Mouse (Mus musculus): Measurements from ENCODE around the gene Eif2b2.

The Eif2b2 gene

DNA sequence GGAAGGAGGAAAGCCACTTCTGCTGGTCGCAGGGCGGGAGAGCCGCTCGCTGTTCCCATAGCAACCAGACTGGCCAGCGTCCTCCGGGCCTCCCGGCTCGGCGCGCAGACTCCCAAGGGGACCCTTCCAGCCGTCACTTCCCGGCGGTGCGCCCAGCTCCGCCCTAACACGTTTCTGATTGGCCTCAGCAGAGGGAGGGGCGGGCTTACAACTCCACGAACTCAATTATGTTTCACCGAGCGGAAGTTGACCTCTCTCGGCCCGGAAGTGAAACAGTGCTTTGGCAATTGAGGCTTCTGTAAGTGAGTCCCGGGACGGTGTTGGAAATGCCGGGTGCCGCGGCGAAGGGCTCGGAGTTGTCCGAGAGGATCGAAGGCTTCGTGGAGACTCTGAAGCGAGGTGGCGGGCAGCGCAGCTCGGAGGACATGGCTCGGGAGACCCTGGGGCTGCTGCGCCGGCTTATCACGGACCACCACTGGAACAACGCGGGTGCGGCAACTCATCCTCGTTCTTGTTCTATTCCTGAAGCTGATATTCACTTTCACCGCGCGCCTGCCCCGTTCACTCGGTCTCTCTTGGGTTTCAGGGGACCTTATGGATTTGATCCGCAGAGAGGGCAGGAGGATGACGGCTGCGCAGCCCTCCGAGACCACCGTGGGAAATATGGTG is at the start of gene Eif2b2:
Eif2b2 (plus strand) TSS at position 246 of the 669 bp plus-strand sequence.
- peak; percentile 98 for DNase-seq

DNA sequence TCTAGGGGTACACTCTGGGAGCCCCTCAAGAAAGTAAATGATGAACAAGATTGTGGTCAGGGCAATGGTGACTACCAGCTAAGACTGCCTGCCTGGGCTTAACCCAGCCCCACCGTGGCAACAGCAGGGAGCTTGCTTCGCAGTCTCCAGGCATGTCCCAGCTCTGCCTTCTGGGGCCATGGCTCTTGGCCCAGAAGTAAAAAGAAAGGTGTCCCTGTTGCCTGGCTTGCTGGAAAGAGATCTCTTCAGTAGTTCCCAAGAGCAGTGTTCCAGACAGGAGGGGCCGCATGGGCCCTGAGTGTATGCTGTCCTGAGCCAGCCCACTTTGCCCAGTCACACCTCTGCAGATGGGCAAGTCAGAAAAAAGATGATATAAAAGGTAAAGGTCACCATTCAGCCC is 49.4 kb upstream of the Eif2b2 start:
- no peak for DNase-seq

- peak; percentile 53 to 64 for DNase-seq
Measured at GRCm38 (mm10) chr12:85170284-85170947, 48.9 kb upstream of the Eif2b2 start.

DNA sequence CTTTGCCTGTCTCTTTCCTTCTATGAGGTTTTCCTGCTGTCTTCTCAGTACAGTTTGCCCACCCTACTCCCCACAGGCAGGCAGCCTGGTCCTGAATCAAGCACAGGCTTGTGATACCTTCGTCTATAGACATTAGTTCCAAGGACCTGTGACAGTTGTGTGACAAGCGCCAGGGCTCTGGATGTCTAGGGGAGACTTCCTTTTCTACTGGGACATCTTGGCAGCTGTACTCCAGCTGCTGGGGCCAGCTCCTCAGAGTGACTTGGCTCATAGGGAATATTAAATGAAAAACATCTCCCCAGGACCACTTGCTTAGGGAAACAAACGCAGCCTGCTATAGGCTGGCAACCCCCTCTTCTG is 48.4 kb upstream of the Eif2b2 start:
- no peak for DNase-seq

- DNase-seq, result peak in 1 of 2 experiments; percentile 49
Measured at GRCm38 (mm10) chr12:85174016-85174415, 45.3 kb upstream of the Eif2b2 start.

DNA sequence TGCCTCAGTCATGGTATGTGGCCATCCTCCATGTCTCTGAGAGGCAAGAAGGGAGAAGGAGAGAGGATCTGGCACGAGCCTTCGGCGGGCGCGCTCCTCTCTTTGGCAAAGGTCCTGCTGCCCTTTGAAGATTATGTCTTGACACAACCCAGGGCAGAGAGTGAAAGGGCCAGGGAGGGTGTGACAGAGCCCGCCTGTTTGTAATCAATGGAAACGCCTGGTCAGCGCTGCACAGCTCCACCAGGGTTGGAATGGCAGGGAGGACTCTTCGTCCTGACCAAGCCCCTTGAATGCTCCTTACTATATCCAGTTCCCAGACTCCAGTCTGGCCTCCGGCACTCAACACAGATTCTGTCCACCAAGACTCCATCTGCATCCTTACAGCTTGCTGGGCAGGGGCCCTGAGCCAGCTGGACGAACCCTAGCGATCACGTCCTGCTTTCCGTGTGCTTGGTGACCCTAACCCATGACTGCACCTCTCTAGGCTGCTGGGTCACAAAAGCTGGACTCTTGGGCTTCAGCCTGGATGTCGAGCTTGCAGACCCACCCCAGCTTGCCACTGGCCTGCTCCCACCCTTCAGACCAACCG is 44.1 kb upstream of the Eif2b2 start:
- DNase-seq, result peak in 1 of 2 experiments; percentile 26

DNA sequence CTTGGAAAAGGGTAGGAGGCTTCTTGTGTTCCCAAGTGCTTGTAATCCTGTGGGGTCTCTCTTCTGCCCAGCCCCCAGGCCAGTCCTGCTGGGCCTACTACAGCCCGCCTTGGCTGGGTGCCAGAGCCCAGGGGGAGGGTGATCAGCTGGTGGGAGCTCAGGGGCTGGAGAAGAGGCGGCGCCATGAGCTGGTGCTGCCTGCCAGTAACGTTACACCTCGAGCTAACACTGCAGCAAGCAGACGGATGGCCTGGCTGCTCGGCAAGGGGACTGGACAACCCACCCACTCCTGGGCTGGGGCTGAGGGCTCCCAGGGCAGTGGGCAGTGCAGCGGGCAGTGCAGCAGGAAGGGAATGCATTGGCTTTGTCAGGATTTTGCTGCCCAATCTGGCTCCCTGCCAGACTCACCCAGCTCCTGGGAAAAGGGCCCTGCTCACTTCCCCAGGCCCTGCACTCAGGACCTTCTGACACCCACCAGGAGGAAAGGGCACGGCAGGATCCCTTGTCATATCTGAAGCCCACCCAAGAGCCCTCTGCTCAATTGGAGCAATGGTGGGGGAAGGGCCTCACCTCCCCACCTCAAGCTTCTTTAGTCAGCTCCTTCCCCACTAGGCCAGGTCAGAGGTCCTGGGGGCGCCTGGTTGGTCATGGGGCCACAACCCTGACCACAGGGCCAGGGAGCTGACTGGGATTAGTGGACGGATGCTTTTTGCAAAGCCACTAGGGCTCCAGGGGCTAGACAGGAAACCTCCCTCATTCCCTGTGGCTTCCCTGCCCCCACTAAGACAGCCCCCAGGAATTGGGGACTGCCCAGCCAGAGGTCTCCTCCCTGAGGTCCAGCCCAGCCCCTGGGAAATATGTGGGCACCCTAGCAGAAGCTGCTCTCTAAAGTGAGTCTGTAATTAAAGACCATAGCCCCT is 43.1 kb upstream of the Eif2b2 start:
- DNase-seq, result peak; percentile 36 to 47

DNA sequence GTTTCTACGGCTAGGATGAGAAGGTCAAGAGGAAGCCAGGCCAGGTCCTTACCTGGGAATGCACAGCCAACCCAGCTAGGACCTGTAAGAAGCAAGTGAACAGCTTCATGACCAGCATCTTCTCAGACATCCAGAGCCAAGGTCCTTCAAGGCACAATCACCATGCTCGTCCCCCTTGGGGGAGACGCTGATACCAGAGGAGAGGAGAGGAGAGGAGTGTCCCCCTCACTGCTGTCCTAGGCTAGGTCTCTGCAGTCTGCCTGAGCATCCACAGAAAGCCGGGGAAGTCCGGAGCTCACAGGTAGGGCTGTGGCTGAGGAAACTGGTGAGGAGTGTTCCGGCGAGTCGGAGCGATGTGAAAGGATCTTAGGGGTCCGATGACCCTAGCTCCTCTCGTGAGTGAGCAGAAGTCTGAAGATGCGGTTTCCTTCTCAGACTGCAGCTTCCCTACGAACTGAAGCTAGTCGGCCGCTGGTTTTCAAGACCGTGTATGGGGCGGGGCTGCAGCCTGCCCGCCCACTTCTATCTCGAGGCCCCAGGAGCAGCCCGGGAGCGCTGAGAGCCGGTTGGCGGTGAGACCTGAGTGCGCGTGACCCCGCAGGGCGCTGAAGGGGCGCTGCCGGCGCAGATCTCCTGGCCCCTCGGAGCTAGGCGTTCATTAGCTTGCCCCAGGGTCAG is 42.3 kb upstream of the Eif2b2 start:
- DNase-seq, result peak; percentile 41 to 44

- DNase-seq, result no peak
Measured at GRCm38 (mm10) chr12:85177740-85178239, 41.5 kb upstream of the Eif2b2 start, which contains the start of gene Pgf. TSS of gene Pgf (minus strand) at chr12:85177790.

- DNase-seq, result no peak
Measured at GRCm38 (mm10) chr12:85178294-85178693, 41.0 kb upstream of the Eif2b2 start.

DNA sequence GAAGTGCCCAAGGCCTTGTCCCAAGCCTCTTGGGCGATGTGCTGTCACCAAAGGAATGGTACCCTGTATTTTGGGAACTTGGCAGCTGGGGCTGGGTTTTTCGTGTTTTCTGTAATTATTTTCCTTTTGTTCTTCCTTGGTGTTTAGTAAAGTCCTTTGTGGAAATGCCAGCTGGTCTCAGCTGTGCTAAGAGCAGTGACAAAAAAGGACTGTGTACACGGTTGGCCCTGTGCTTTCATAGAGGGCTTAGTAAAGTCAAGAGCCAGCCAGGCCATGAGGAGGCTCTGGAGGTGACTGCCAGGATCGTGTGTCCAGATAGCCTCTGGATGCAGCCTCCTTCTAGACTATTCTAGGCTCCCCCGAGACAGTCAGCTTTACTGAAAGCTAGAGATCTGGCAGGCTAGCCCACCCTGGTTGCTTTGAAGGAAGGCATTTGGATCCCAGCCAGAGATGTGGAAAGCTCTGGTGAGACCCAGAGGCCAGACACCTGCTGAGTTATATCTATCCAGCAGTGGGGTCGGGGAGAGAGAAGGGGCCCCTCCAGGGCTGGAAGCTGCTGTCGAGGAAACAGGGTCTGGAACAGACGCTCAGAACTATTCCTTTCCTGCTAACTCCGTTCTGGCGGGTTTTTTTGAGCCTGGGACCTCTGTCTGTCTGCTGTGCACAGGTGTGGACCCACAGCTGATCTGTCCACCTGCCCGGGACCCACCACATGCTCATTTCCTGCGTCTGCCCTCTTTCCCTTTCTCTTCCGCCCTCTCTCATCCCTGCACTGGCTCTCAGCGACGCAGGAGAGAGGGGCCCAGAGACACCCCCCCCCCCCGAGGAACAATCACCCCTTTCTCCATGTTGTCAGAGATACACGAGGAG is 37.6 kb upstream of the Eif2b2 start:
- DNase-seq, result no peak

GRCm38 (mm10) chr12:85182345-85182643 is 37.0 kb upstream of the Eif2b2 start:
- no peak for DNase-seq

GRCm38 (mm10) chr12:85182898-85183297 is 36.4 kb upstream of the Eif2b2 start:
- no peak for DNase-seq

DNA sequence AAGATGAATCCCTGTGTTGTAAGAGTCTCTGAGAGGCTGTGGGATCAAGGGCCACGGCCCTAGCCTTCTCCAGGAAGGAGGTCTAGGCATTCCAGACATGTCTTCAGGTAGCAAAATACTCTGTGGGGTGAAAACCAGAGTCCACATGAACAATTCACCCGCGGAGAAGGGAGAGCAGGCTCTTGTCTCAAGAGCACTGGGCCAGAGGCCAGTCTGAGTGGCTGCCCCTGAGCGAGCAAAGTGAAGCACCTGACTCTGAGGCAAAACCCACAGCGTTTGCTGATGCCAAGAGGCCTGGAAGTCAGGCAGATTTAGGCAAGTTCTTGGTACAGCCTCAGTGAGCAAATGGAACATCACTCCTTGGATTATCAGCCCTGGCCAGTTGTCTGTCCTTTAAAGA is 35.2 kb upstream of the Eif2b2 start:
- no peak for DNase-seq

DNA sequence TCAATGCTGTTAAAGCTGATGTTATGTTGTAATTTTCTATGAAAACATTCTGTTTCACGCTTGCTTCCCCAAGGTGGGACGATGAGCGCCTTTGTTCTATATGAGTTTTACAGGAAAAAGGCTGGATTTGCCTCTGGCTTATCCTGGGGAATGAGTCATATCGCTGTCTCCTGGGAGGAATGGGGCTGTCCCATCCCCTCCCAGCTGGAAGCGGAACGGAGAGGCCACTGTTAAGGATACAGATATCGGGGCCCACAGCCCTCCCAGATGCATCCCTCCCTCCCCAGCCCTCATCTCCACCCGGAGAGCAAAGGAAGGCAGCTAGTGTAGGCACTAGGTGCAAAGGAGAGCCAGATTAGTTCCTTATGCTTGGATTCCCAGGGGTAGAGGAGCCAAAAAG is 33.5 kb upstream of the Eif2b2 start:
- DNase-seq, result no peak

GRCm38 (mm10) chr12:85186361-85186760 is 32.9 kb upstream of the Eif2b2 start:
- DNase-seq, result no peak

DNA sequence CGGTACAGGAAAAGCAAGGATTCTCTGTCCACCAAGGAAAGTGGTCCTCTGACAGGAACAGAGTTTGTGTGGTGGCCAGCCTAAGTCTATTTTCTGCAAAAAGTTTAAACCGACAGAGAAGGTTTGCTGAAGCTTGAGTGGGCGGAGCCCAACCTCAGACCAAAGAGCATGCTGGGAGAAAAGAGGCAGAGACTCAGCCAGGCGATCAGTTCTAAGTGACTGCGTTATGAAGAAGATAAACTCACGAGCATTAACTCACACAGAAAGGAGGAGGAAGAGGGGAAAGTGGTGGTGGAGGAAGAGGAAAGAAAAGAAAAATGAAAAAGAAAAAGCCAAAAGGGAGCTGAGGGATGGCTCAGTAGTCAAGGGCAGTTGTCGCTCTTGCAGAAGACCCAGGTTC is 29.0 kb upstream of the Eif2b2 start:
- no peak for DNase-seq

DNA sequence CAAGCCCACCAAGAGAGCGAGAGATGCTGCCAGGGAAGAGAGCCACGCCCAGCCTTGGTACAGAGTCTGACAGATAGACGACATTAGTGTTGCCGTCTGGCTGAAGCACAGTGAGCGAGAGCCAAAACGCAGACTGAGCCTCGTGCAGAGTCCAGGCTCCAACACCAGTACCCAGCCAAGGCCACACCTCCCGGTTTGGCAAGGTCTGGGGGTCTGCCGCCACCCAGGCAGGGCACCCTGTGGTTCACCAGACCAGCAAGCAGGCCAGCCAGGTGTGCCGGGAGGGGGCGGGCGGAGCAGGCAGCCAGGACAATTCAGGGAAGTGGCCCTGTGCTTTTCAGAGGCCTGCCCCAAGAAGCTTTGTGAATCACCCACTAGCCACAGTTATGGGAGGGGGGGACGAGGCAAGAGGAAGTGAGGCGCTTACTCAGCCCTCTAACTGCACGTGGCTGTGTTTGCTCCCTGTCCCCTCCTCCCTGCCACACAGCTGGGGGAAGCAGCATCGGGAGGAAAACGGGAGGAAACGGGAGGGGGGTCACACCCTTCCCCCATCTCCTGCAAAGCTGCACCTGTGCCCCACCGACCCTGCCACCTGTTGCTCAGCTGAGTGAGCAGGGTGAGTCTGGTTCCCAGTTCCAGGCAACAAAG is 26.7 kb upstream of the Eif2b2 start:
- DNase-seq, result peak in 1 of 2 experiments; percentile 20

DNA sequence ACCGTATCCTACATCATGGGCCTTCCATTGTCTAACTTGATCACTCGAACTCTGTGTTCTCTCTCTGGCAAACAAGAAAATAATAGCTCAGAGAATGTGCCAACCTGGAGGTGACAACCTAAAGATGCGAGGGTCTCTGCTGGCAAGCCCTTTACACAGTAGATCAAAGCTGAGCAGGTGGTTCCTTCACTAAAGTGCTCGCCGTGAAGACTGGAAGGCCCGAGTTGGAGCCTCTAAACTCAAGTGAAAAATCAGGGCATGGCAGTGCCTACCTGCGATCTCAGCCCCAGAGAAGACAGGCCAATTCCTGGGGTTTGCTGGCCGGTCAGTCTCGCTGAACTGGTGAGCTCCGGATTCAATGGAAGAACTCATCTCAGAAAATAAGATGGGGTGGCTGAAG is 26.1 kb upstream of the Eif2b2 start:
- no peak for DNase-seq

DNA sequence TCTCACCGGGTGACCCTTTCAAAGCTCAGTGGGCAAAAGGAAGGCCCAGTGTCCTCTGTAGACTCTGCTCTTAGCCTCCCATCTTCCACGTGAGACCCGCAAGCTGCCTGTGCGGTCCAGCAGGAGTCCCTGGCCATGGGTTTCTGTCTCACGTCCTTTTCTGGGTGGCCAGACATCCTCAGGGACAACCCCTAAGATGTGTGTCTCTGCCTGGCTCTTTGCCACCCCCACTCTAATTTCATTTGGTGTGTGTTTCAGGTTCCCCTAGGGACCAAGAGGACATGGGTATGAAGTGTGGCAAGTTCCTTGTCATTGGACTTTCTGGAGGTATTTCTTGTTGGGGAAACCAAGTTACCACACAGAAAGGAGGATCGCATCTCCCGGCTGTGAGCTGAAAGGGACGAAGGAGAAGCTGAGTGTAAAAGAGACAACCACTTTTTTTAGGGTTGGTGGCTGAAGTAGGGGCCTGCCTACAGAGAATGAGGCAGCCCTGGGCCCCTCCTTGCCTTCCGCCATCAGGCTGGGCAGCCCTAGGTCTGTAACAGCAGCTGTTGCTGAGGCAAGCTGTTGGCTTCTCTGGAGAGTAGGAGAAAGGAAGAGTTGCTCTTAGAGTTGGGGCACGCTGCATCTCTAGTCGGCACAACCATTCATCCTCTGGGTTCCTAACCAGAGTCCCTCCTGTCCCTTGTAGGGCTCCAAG is 25.2 kb upstream of the Eif2b2 start:
- no peak for DNase-seq

Measured in cerebellum, postnatal 25 days (tissue).